Mouse (Mus musculus): ENCODE data around the gene Hoxd4.

DNA sequence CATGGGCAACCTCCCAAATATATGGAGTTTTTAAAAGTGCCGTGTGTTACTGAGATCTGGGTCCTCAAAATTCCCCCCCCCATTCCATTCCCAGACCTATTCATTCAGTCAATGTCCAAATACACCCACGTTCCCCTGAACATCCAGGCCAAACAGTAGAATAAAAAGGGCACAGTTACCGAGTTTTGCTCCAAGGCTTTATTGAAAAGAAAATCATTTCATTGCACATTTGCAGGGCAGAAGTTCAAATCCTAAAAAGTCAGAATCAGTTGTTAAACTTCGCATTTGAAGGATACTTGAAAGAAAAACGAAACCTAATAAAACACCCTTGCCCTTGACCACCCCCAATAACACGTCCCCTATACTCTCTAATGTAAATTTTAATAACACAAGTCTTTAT, 8.9 kb upstream of the Hoxd4 start:
- TF ChIP-seq CEBPB (IDR thresholded peaks at IDR 0.05; ENCODE audit: insufficient read depth, poor library complexity, severe bottlenecking) (no peak), POLR2A (IDR thresholded peaks at IDR 0.05; ENCODE audit: insufficient read length, low read depth) (no peak), MYOD1 (IDR thresholded peaks at IDR 0.05; ENCODE audit: control insufficient read depth in 1 of 3, insufficient read length in 2 of 3, low read depth in 2 of 3) (no peak), USF1 (IDR thresholded peaks at IDR 0.05; ENCODE audit: low read depth) (no peak), POLR2AphosphoS2 (IDR thresholded peaks at IDR 0.05; ENCODE audit: insufficient read length, low read depth) (no peak), E2F4 (IDR thresholded peaks at IDR 0.05; ENCODE audit: insufficient read depth) (no peak), TCF12 (IDR thresholded peaks at IDR 0.05; ENCODE audit: insufficient read depth, poor library complexity, severe bottlenecking) (no peak), SRF (IDR thresholded peaks at IDR 0.05; ENCODE audit: control insufficient read depth, insufficient read length, low read depth) (no peak), MAX (IDR thresholded peaks at IDR 0.05; ENCODE audit: low read depth) (no peak), MYOG (IDR thresholded peaks at IDR 0.05; ENCODE audit: control insufficient read depth in 1 of 3, insufficient read depth in 1 of 3, insufficient read length in 2 of 3, low read depth in 2 of 3) (no peak), REST (IDR thresholded peaks at IDR 0.05; ENCODE audit: insufficient read depth, insufficient read length) (no peak)

All from myocyte (in vitro differentiated cells).